In the genomic region with DNA sequence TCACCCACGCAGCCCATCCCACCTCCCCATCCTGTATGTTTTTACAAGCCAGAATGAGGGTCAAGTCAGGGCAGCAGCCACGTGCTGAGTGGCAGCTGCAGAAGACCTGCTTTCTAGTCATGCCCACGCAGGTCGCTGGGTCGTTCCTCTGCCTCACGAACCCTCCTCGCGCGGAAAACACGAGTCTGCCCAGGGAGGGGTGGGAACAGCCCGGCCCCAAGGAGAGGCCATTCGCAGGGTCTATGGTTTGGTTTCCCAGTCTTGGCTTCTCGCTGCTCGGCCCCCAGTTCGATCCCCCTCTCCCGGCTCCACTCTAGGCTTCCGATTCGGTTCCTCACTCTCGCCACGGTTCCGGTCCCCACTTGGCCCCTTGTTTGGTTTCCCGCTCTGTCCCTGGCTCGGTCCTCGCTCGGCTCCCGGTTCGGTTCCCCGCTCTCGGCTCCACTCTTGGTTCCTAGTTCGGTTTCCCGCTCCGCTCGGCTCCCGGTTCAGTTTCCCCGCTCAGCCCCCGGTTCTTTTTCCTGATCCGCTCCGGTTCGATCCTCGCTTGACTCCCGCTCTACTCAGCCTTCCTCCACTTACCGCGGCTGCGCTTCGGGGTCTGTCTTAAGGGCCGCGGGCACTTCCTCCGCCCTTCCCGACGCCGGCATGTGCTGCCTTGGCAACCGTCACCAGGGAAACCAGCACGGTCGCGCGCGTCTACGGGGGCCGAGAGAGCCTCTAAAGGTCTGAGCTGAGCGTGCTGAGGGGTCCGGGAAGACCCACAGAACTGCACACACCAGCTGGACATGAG, we compare ENCODE assay signal across 8 mouse cellular contexts. TPM values are rescaled to one million over a fixed set of nuclear protein-coding genes. Genes with fewer than 3 reads are reported as not detected.
DNase-seq lines count a peak whose midpoint lies in the region; ATAC-seq and TF ChIP-seq lines count a peak whose summit lies in the region.

Ccdc13 (minus strand) TSS at position 633 of the 793 bp plus-strand sequence.

- WGBS in forebrain, embryonic 14.5 days = 3% methylated on average over 61 of the region's 61 CpGs
- 3% methylated on average over 61 of the region's 61 CpGs for WGBS in lung, embryonic 14.5 days
- 5% methylated on average over 61 of the region's 61 CpGs for WGBS in olfactory bulb, adult 2 months

- TF ChIP-seq CTCF in lung, embryonic 14.5 days (IDR thresholded peaks at IDR 0.05; ENCODE audit: low read depth) = no peak
- no peak for TF ChIP-seq CTCF in olfactory bulb, adult 2 months (IDR thresholded peaks at IDR 0.05; ENCODE audit: insufficient read depth, low read depth, low read length)

- TF ChIP-seq POLR2A in olfactory bulb, adult 2 months (IDR thresholded peaks at IDR 0.05; ENCODE audit: insufficient read depth, low read depth, low read length) = peak; percentile 34; the same call in 1 of the 2 replicates

- H3K9ac ChIP-seq in forebrain, embryonic 14.5 days (ENCODE audit: low read length) = peak within 1 kb of the TSS; percentile 54
- H3K9ac ChIP-seq in lung, embryonic 14.5 days = peak within 1 kb of the TSS; percentile 53

- no peaks in the 10 kb centered on the region for H3K9me3 ChIP-seq in forebrain, embryonic 14.5 days (replicated peaks; ENCODE audit: control insufficient read depth, low read length)
- H3K9me3 ChIP-seq in lung, embryonic 14.5 days (ENCODE audit: low read depth, low read length) = no peaks in the 10 kb centered on the region; the same call in 1 of the 2 replicates

- H3K27me3 ChIP-seq in forebrain, embryonic 14.5 days (replicated peaks; ENCODE audit: control insufficient read depth, insufficient read depth, low read length) = no peaks in the 10 kb centered on the region
- no peaks in the 10 kb centered on the region for H3K27me3 ChIP-seq in lung, embryonic 14.5 days (ENCODE audit: insufficient read depth, low read length)

- H3K4me1 ChIP-seq in forebrain, embryonic 14.5 days (ENCODE audit: control insufficient read depth, insufficient read depth, low read length) = peaks cover 3% of the 10 kb centered on the region; the same call in 1 of the 2 replicates
- H3K4me1 ChIP-seq in lung, embryonic 14.5 days (ENCODE audit: insufficient read depth) = no peaks in the 10 kb centered on the region
- peaks cover 7% of the 10 kb centered on the region for H3K4me1 ChIP-seq in olfactory bulb, adult 2 months (ENCODE audit: control insufficient read depth, insufficient read depth, low read length)

- H3K36me3 ChIP-seq in forebrain, embryonic 14.5 days (ENCODE audit: control insufficient read depth, insufficient read depth, low read length) = no peaks in the 10 kb centered on the region
- no peaks in the 10 kb centered on the region for H3K36me3 ChIP-seq in lung, embryonic 14.5 days (ENCODE audit: insufficient read depth)

- peak within 1 kb of the TSS; percentile 60 for H3K4me2 ChIP-seq in forebrain, embryonic 14.5 days (ENCODE audit: low read length)
- H3K4me2 ChIP-seq in lung, embryonic 14.5 days = peak within 1 kb of the TSS; percentile 85

- no peak within 1 kb of the TSS for H3K27ac ChIP-seq in forebrain, embryonic 14.5 days (ENCODE audit: low read depth, low read length)
- no peak within 1 kb of the TSS for H3K27ac ChIP-seq in lung, embryonic 14.5 days (ENCODE audit: low read depth)
- no peak within 1 kb of the TSS for H3K27ac ChIP-seq in olfactory bulb, adult 2 months (ENCODE audit: insufficient read depth, low read depth, low read length)

- peak; percentile 83 for DNase-seq in layer of hippocampus, adult 11-12 months (ENCODE audit: low spot score)
- no peak for DNase-seq in layer of hippocampus, adult 9-10 months (ENCODE audit: low spot score)
- DNase-seq in forebrain, embryonic 14.5 days (ENCODE audit: low spot score) = peak; percentile 92
- DNase-seq in layer of hippocampus, adult 9-11 months = peak; percentile 82
- DNase-seq in lung, embryonic 14.5 days = peak; percentile 93
- DNase-seq in thymus, postnatal 10 days (ENCODE audit: low spot score in 2 of 2) = peak; percentile 73 to 80

- peak within 1 kb of the TSS; percentile 42 for H3K4me3 ChIP-seq in forebrain, embryonic 14.5 days (ENCODE audit: low read depth, low read length)
- H3K4me3 ChIP-seq in lung, embryonic 14.5 days (ENCODE audit: low read depth, low read length) = peak within 1 kb of the TSS; percentile 49
- peak within 1 kb of the TSS; percentile 56 for H3K4me3 ChIP-seq in olfactory bulb, adult 2 months (ENCODE audit: insufficient read depth, low read depth, low read length)

- peak; percentile 96 for ATAC-seq in forebrain, embryonic 14.5 days
- peak; percentile 80 to 91 for ATAC-seq in hematopoietic stem cell, adult 5-6 weeks (replicated peaks in 1 of 2; ENCODE audit: insufficient read depth in 1 of 2, low FRiP score in 2 of 2, low TSS enrichment in 1 of 2, low read depth in 1 of 2, poor library complexity in 2 of 2, severe bottlenecking in 2 of 2)
- ATAC-seq in lung, embryonic 14.5 days (ENCODE audit: insufficient read depth) = peak; percentile 96

RNA-seq across cellular contexts. Expression of gene Ccdc13, which starts in this region (rescaled TPM):
- 2.7 and 3.0 TPM in 2 replicates for polyA plus RNA-seq in forebrain, embryonic 14.5 days (2014; fragmentation: Nextera tagmentation; extraction: Ambion mirVana)
- 0.50 TPM in 1 of 2 replicates, not detected in the other for total RNA-seq in hematopoietic stem cell, adult 5-6 weeks (2017)
- 0.39 and 0.78 TPM in 2 replicates for polyA plus RNA-seq in lung, embryonic 14.5 days (2014; fragmentation: Nextera tagmentation; extraction: Ambion mirVana)
- not detected in 2 replicates for polyA plus RNA-seq in olfactory bulb, adult 2 months (2012; ENCODE audit: insufficient read depth, insufficient read length, low replicate concordance, missing spikeins)

Comparison
In these comparisons a context has a peak if more than half of its experiments do, and no peak if none do; other contexts are left out.
1. Peak in ATAC-seq in hematopoietic stem cell, adult 5-6 weeks; RNA of the gene not detected or under 1 TPM.
2. Peak in DNase-seq, ATAC-seq, H3K4me3 ChIP-seq, H3K9ac ChIP-seq and H3K4me2 ChIP-seq in lung, embryonic 14.5 days; RNA of the gene not detected or under 1 TPM.